Mouse (Mus musculus) heart, embryonic 14.5 days (tissue): Measurements from ENCODE around the gene Abca7. TPM values are rescaled to one million over a fixed set of nuclear protein-coding genes. Genes with fewer than 3 reads are reported as not detected.

ENCODE experiments used
- ATAC-seq: fragments of 200-750 bp; cut with Nextera tagmentation; 2 replicates; pipeline ENCODE4 v1.8.0; 2017; ENCODE audit warnings: low read depth, moderate TSS enrichment; ENCODE audit not compliant: insufficient number of reproducible peaks, insufficient read depth, low FRiP score
- H3K27ac ChIP-seq, 2 experiments: fragments of 200-500 bp in 1 of 2; fragments of 300-500 bp in 1 of 2; sonication (generic) in 1 of 2; replicated peaks in 1 of 2; 2 replicates each; pipeline ENCODE4 v1.5.1; 2012 to 2014; ENCODE audit warnings: low read depth in 2 of 2, low read length in 2 of 2, control low read depth in 1 of 2, mild to moderate bottlenecking in 1 of 2, mixed read lengths in 1 of 2; ENCODE audit not compliant: control insufficient read depth in 1 of 2, insufficient read depth in 1 of 2
- H3K27me3 ChIP-seq: fragments of 300-500 bp; sonication (generic); 2 replicates; pipeline ENCODE4 v1.6.1; 2014; ENCODE audit warnings: mild to moderate bottlenecking, low read length, control low read depth; ENCODE audit not compliant: control insufficient read depth, insufficient read depth
- H3K36me3 ChIP-seq: fragments of 300-500 bp; sonication (generic); 2 replicates; pipeline ENCODE4 v1.6.1; 2014; ENCODE audit warnings: mild to moderate bottlenecking, control low read depth, low read length, mixed read lengths; ENCODE audit not compliant: control insufficient read depth, insufficient read depth
- H3K4me1 ChIP-seq, 2 experiments: fragments of 200-500 bp in 1 of 2; fragments of 300-500 bp in 1 of 2; sonication (generic) in 1 of 2; 2 replicates each; pipeline ENCODE4 v1.6.1; 2012 to 2014; ENCODE audit warnings: low read length in 2 of 2, control low read depth in 1 of 2, mixed read lengths in 1 of 2; ENCODE audit not compliant: control insufficient read depth in 2 of 2, insufficient read depth in 2 of 2
- H3K4me2 ChIP-seq: fragments of 300-500 bp; sonication (generic); 2 replicates; pipeline ENCODE4 v1.6.1; 2014; ENCODE audit warnings: mild to moderate bottlenecking, low read length
- H3K4me3 ChIP-seq, 2 experiments: fragments of 200-500 bp in 1 of 2; fragments of 300-500 bp in 1 of 2; sonication (generic) in 1 of 2; 2 replicates each; pipeline ENCODE4 v1.5.1; 2012 to 2014; ENCODE audit warnings: low read length in 2 of 2, mild to moderate bottlenecking in 2 of 2, control low read depth in 1 of 2, low read depth in 1 of 2, moderate library complexity in 1 of 2; ENCODE audit not compliant: control insufficient read depth in 1 of 2, insufficient read depth in 1 of 2
- H3K9ac ChIP-seq: fragments of 300-500 bp; sonication (generic); 2 replicates; pipeline ENCODE4 v1.6.1; 2014; ENCODE audit warnings: mild to moderate bottlenecking, low read length
- H3K9me3 ChIP-seq: fragments of 300-500 bp; sonication (generic); 2 replicates; pipeline ENCODE4 v1.6.1; 2016; ENCODE audit warnings: low read length, control low read depth; ENCODE audit not compliant: control insufficient read depth
- WGBS: fragments of 180-500 bp; shearing (Covaris S2); extraction: QIAGEN DNeasy Blood & Tissue Kit; methylation state at CpG from one replicate; pipeline ENCODE4 v1.1.7; 2014; 5-methylcytosine and 5-hydroxymethylcytosine counted together
- polyA plus RNA-seq: library from polyadenylated mRNA; unstranded; fragments of >200 nt; fragmentation: Nextera tagmentation; extraction: Ambion mirVana; gene quantifications from 2 replicates; pipeline ENCODE4 v1.2.1, GENCODE M21; 2014

Gene Abca7
- polyA plus RNA-seq, 1 experiment from 2014 or later: 1.7 TPM

- Histone ChIP-seq H3K36me3 (peaks cover 21% of the 10 kb centered on the region; the same call in 1 of the 2 replicates), H3K4me1 (no peaks in the 10 kb centered on the region; a peak in 1 of 4 replicates), H3K27ac (no peak overlapping the region), H3K4me2 (no peak overlapping the region), H3K9me3 (peaks cover 10% of the 10 kb centered on the region), H3K9ac (no peak overlapping the region), H3K27me3 (peaks cover 31% of the 10 kb centered on the region), H3K4me3 (no peak overlapping the region)
- 82% methylated on average over 6 of the region's 6 CpGs for WGBS
- no peak for ATAC-seq
These were observed 15.4 kb downstream of the Abca7 start for GRCm38 (mm10) chr10:80011740-80012139.

GRCm38 (mm10) chr10:80013609-80014008, 17.3 kb downstream of the Abca7 start:
- Histone ChIP-seq H3K4me3 (no peak overlapping the region), H3K27ac (no peak overlapping the region), H3K9ac (no peak overlapping the region), H3K4me2 (no peak overlapping the region), H3K4me1 (peaks cover 2% of the 10 kb centered on the region in 2 experiments; a peak in 2 of 4 replicates), H3K36me3 (peaks cover 16% of the 10 kb centered on the region; the same call in 1 of the 2 replicates), H3K27me3 (peaks cover 31% of the 10 kb centered on the region), H3K9me3 (peaks cover 10% of the 10 kb centered on the region)
- no peak for ATAC-seq
- 38% methylated on average over 25 of the region's 25 CpGs for WGBS

- ATAC-seq: no peak
- H3K9me3 ChIP-seq: peaks cover 10% of the 10 kb centered on the region
- H3K27me3 ChIP-seq: peaks cover 31% of the 10 kb centered on the region
- H3K4me2 ChIP-seq: no peak overlapping the region
- no peak overlapping the region for H3K9ac ChIP-seq
- WGBS: 27% methylated on average over 28 of the region's 28 CpGs
- peaks cover 12 to 13% of the 10 kb centered on the region in 2 experiments; a peak in 3 of 4 replicates for H3K4me1 ChIP-seq
- H3K4me3 ChIP-seq: no peak overlapping the region
- peaks cover 9% of the 10 kb centered on the region; the same call in 1 of the 2 replicates for H3K36me3 ChIP-seq
- no peak overlapping the region for H3K27ac ChIP-seq
These were observed 18.4 kb downstream of the Abca7 start for GRCm38 (mm10) chr10:80014484-80015290.

GRCm38 (mm10) chr10:80015583-80015982, 19.3 kb downstream of the Abca7 start:
- Histone ChIP-seq H3K4me3 (no peak overlapping the region), H3K9ac (no peak overlapping the region), H3K27ac (no peak overlapping the region), H3K9me3 (peaks cover 6% of the 10 kb centered on the region), H3K4me1 (peaks cover 13 to 15% of the 10 kb centered on the region in 2 experiments; a peak in 3 of 4 replicates), H3K4me2 (no peak overlapping the region), H3K27me3 (peaks cover 31% of the 10 kb centered on the region), H3K36me3 (peaks cover 5% of the 10 kb centered on the region; the same call in 1 of the 2 replicates)
- no peak for ATAC-seq
- WGBS: 62% methylated on average over 10 of the region's 10 CpGs

- Histone ChIP-seq H3K27ac (no peak within 1 kb of the TSS), H3K9ac (no peak within 1 kb of the TSS), H3K4me1 (peaks cover 13 to 15% of the 10 kb centered on the region in 2 experiments; a peak in 3 of 4 replicates), H3K4me2 (no peak within 1 kb of the TSS), H3K36me3 (no peaks in the 10 kb centered on the region), H3K4me3 (no peak within 1 kb of the TSS), H3K27me3 (peaks cover 31% of the 10 kb centered on the region), H3K9me3 (no peaks in the 10 kb centered on the region)
- no peak for ATAC-seq
- WGBS: 69% methylated on average over 11 of the region's 11 CpGs
These were observed 20.2 kb downstream of the Abca7 start, which contains the start of gene Arhgap45 for GRCm38 (mm10) chr10:80016511-80016910. Arhgap45 (plus strand) TSS chr10:80016653.

- 84% methylated on average over 10 of the region's 10 CpGs for WGBS
- ATAC-seq: no peak
- Histone ChIP-seq H3K9ac (no peak overlapping the region), H3K4me1 (peaks cover 13 to 15% of the 10 kb centered on the region in 2 experiments; a peak in 3 of 4 replicates), H3K27ac (no peak overlapping the region), H3K4me3 (no peak overlapping the region), H3K27me3 (peaks cover 31% of the 10 kb centered on the region), H3K9me3 (no peaks in the 10 kb centered on the region), H3K36me3 (no peaks in the 10 kb centered on the region), H3K4me2 (no peak overlapping the region)
These were observed 20.6 kb downstream of the Abca7 start for GRCm38 (mm10) chr10:80016931-80017330.

GRCm38 (mm10) chr10:80017361-80017760, 21.1 kb downstream of the Abca7 start:
- ATAC-seq: no peak
- Histone ChIP-seq H3K36me3 (no peaks in the 10 kb centered on the region), H3K4me2 (no peak overlapping the region), H3K27ac (no peak overlapping the region), H3K4me1 (peaks cover 13 to 15% of the 10 kb centered on the region in 2 experiments; a peak in 3 of 4 replicates), H3K9me3 (no peaks in the 10 kb centered on the region), H3K4me3 (no peak overlapping the region), H3K27me3 (peaks cover 31% of the 10 kb centered on the region), H3K9ac (no peak overlapping the region)
- WGBS: 68% methylated on average over 3 of the region's 3 CpGs
